Mouse (Mus musculus) macrophage (primary cell): ENCODE data around the gene Ube2z. TPM values are rescaled to one million over a fixed set of nuclear protein-coding genes. Genes with fewer than 3 reads are reported as not detected.

Source experiments
- H3K27ac ChIP-seq: fragments of 350-480 bp; formaldehyde crosslinking; 2 replicates; pipeline ENCODE4 v1.9.0; 2021
- H3K36me3 ChIP-seq: fragments of 350-480 bp; formaldehyde crosslinking; 2 replicates; pipeline ENCODE4 v1.9.0; 2021; ENCODE audit errors: inconsistent target
- H3K4me3 ChIP-seq: fragments of 350-480 bp; formaldehyde crosslinking; 2 replicates; pipeline ENCODE4 v1.9.0; 2021; ENCODE audit errors: inconsistent target
- H3K79me2 ChIP-seq: fragments of 350-480 bp; formaldehyde crosslinking; 2 replicates; pipeline ENCODE4 v1.9.0; 2021; ENCODE audit errors: inconsistent target
- WGBS: methylation state at CpG from one replicate; pipeline ENCODE4 v1.1.7; 2026; ENCODE audit warnings: inconsistent platforms; ENCODE audit not compliant: missing documents; 5-methylcytosine and 5-hydroxymethylcytosine counted together
- polyA plus RNA-seq: library from polyadenylated mRNA; stranded (reverse); fragments of 250-400 nt; gene quantifications from 3 replicates; pipeline ENCODE4 v1.2.4, GENCODE M21; 2018; ENCODE audit warnings: inconsistent platforms

Ube2z gene
- polyA plus RNA-seq, 1 experiment from 2014 or later, result 33.4 TPM

DNA sequence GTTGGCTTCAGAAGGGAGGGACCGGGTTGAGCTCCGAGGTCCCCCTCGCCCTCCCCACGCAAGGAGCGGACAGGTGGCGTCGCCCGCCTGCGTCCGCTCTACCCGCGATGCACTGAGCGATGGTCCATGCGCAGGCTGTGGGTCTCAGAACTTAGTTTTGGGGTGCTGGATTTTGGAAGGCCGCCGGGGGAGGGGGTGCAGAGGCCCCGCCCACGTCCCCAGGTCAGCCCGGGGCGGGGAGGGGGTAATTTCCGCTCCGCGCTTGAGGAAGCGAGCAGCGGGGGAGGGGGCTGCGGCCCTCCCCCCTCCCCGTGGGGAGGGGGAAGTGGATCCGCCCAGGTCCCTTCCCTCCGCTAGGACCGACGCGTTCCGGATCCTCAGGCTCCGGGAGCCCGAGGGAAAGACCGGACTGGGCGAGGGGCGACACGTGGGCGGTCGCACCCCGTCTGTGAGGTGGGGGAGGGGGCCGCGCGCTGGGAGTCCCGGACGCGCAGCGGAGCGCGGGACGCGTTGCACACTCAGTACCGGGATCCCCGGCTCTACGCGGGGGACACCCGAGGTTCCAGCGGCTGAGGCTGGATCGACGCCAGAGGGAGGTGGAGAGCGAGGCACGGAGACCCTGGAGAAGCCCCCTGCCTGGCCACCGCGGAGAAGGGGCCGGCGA lies 58.2 kb downstream of the Ube2z start:
- H3K27ac ChIP-seq, result no peak overlapping the region

DNA sequence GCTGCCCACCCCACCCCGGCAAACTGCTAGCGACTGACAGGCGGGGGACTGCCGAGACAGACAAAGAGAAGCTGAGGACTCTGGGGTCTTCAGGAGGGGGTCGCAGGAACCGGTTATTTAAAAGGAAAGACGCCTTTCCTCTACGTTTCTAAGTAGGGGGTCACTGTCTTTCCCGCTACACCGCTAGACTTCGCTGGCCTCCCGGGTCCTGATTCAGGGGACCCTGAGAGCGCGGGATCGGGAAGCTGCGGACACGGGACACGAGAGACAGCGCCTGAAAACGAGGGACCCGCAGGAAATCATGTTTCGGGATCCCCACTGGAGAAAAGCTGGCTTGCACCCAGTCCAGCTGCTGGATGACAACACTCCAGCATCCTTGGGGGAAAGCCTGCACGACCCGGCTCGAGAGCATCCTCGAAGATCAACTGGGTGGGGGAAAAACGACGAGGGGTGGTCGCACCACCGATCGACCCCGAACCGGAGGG lies 58.8 kb downstream of the Ube2z start:
- no peaks in the 10 kb centered on the region for H3K36me3 ChIP-seq
- no peak overlapping the region for H3K27ac ChIP-seq
- H3K79me2 ChIP-seq, result no peaks in the 10 kb centered on the region
- WGBS, result 4% methylated on average over 33 of the region's 33 CpGs
- H3K4me3 ChIP-seq, result no peak overlapping the region

More for the DNA sequence above, 58.2 kb downstream of the Ube2z start:
- Histone ChIP-seq H3K36me3 (no peaks in the 10 kb centered on the region), H3K79me2 (no peaks in the 10 kb centered on the region), H3K4me3 (no peak overlapping the region)
- 4% methylated on average over 56 of the region's 67 CpGs for WGBS

DNA sequence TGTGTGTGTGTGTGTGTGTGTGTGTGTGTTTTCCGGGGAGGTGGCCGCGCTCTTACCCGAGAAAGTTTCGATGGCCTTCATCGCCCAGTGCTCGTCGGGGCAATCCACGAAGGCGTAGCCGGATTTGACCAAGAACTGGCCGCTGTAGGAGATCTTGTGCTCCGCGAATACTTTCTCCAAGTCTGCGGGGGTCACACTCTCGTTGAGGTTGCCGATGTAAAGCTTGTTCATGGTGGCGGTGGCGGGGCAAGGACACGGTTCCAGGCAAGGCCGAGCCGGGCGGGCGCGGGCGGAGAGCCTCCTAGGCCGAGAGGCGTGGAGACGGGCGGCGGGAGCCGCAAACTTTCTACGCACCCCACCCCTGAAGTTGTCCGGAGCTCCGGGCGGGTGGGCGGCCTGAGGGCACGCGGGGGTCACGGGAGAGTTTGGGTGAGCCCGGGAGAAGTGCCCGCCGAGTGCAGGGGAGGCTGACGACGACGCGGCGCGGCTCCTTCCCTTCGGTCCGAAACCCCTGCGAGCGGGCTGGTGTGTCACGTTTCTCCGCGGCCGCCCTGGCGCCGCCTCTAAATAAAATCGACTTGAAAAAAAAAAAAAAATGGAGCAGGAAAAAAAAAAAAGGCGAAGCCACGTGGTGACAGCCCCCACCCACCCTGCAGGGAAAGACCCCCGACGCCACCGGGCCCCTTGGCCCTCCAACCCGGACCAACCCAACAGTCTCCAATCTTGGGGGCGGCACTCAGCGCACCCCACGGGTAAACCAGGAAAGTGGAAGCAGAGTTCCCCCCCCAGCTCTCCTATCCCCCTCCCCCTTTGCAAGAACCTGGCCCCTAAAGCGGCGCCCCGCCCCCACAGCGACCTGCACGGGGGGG lies 59.6 kb downstream of the Ube2z start, which contains the start of gene Igf2bp1:
Igf2bp1 (minus strand) TSS at position 538 of the 869 bp plus-strand sequence.
- no peak within 1 kb of the TSS for H3K27ac ChIP-seq
- no peaks in the 10 kb centered on the region for H3K36me3 ChIP-seq
- no peaks in the 10 kb centered on the region for H3K79me2 ChIP-seq
- H3K4me3 ChIP-seq, result no peak within 1 kb of the TSS
- 3% methylated on average over 48 of the region's 74 CpGs for WGBS

DNA sequence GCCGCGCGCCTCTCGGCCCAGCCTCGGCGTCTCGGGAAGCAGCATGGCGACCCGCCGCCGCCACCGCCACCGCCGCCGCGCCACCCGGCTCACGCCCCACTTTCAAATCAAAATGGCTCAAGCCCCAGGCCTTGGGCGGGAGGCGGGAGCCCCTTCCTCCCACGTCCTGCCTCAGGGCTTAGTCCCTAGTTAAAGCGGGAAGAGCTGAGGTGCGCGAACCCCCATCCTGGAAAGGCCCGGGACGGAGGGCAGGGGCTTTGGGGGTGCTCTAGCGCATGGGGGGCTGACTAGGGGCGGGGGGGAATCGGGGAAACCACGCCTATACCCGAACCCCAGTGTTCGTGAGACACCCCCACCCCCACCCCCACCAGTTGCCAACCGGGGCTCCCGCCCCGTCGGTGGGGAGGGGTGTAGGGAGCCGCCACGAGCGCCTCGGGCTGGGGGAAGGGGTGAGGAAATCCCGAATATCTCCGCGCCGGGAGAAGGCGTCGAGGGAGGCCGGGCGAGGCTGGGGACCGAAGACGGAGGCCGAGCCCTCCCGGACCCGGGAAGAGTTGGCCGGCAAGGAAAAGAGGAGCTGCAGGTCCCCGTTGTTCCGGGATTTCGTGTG lies 60.3 kb downstream of the Ube2z start:
- Histone ChIP-seq H3K4me3 (no peak overlapping the region), H3K79me2 (no peaks in the 10 kb centered on the region), H3K36me3 (no peaks in the 10 kb centered on the region), H3K27ac (no peak overlapping the region)
- 5% methylated on average over 54 of the region's 57 CpGs for WGBS

DNA sequence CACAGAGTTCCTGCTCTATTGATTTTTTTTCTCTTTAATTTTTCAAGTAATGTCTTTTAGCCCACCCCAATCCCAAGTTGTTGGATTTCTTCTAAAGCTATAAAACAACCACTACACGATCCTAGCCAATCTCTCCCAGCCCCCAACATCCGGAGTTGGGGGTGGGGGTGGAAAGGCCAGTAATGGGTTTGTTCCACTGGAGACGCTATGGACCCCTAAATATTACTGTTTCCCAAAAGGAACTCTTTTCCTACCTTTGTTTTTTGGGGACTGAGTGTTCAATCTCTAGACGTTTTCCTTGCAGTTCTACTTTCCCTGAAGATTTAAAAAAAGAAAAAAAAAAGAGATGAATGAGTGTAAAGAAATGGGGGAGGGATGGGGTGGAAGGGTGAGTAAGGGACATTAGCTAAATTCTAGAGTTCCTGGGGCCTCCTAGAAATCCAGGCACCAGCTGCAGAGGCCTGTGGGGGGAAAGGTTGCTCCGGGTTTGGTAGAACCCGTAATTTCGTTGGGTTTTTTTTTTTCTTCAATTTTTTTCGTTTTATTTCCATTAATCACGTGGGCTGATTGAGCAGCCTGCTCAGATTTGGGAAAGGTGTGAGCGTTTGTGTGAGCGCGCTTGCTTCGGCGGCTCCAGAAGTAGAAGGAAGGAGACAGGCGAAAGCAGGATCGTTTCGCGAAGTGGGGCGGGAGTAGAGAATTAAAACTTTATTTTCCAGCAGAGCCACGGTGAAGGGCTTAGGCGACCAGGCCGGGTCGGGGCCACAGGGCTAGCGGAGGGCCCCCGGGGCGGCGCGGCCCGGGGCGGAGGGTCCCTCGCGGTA lies 61.0 kb downstream of the Ube2z start:
- Histone ChIP-seq H3K4me3 (no peak overlapping the region), H3K79me2 (no peaks in the 10 kb centered on the region), H3K27ac (no peak overlapping the region), H3K36me3 (no peaks in the 10 kb centered on the region)
- 9% methylated on average over 32 of the region's 32 CpGs for WGBS

DNA sequence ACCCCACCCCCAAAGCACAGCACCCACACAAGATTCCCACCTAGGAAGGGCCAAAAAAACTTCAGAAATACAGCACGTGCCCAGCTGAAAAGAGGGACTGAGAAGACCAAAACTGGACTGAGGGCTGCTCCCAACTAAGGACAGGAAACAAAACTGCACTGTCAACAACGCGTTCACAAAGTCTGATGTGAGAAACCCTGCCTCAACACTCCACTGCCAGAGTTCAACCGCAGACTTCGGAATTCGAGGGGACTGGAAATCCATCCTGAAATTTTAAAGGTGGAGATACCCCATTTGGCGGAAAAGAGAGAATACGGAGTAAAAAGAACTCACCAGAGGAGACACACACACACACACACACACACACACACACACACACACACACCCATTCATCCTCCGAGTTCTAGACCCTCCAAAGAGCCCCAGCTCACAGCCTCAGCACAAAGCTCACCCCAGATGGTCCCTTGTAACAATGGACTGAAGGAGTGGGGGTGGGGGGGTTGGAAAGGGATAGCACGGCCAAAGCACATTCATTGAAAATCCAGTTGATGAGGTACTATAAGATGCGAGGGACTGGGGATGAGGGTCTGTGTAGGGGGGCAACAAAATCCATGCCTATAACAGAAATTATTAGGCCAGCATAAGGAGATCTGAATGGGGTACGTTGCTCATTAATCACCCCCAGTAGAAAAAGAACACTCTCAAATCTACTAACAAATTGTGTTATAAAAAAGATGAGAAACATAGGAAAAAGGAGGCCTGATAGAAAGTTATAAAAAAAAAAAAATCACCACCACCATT lies 61.9 kb downstream of the Ube2z start:
- H3K79me2 ChIP-seq, result no peaks in the 10 kb centered on the region
- WGBS, result 62% methylated on average over 10 of the region's 12 CpGs
- H3K27ac ChIP-seq, result no peak overlapping the region
- H3K36me3 ChIP-seq, result no peaks in the 10 kb centered on the region
- H3K4me3 ChIP-seq, result no peak overlapping the region

Other genes with a start within 250 kb of the Ube2z start
- 6.3 to 10.9 TPM (median 7.8 TPM) in 3 replicates for gene Phospho1, start 240.9 kb downstream of the Ube2z start, polyA plus RNA-seq
- 226 to 415 TPM (median 244 TPM) in 3 replicates for gene Gngt2, start 228.2 kb downstream of the Ube2z start, polyA plus RNA-seq
- gene Abi3, start 222.9 kb downstream of the Ube2z start, polyA plus RNA-seq, result 22.4 to 35.6 TPM (median 30.2 TPM) in 3 replicates
- 0.19 to 0.55 TPM (median 0.33 TPM) in 3 replicates for gene B4galnt2, start 150.5 kb downstream of the Ube2z start, polyA plus RNA-seq
- not detected in 3 replicates for gene Igf2bp1, start 59.4 kb downstream of the Ube2z start, polyA plus RNA-seq
- not detected in 3 replicates for gene Gip, start 40.8 kb downstream of the Ube2z start, polyA plus RNA-seq
- 81.3 to 105 TPM (median 84.8 TPM) in 3 replicates for gene Snf8, start 30.5 kb downstream of the Ube2z start, polyA plus RNA-seq
- gene Atp5g1, start 10.3 kb upstream of the Ube2z start, polyA plus RNA-seq, result 39.0 to 216 TPM (median 98.4 TPM) in 3 replicates
- gene Calcoco2, start 46.6 kb upstream of the Ube2z start, polyA plus RNA-seq, result not detected in 3 replicates
- not detected in 3 replicates for gene Ttll6, start 68.4 kb upstream of the Ube2z start, polyA plus RNA-seq
- gene Hoxb13, start 128.9 kb upstream of the Ube2z start, polyA plus RNA-seq, result not detected in 3 replicates
- not detected in 3 replicates for gene Hoxb9, start 206.1 kb upstream of the Ube2z start, polyA plus RNA-seq
- not detected in 3 replicates for gene Hoxb8, start 216.5 kb upstream of the Ube2z start, polyA plus RNA-seq
- not detected in 3 replicates for gene Hoxb7, start 221.2 kb upstream of the Ube2z start, polyA plus RNA-seq
- not detected in 3 replicates for gene Hoxb6, start 227.1 kb upstream of the Ube2z start, polyA plus RNA-seq
- gene Hoxb5, start 237.9 kb upstream of the Ube2z start, polyA plus RNA-seq, result not detected in 3 replicates